Mouse (Mus musculus) cerebellum, adult 8-10 months (tissue): ENCODE measurements around the gene Nfe2l1.

Source experiments
- DNase-seq: peaks from one replicate; pipeline ENCODE4 v3.0.0; 2022

Nfe2l1 gene

DNA sequence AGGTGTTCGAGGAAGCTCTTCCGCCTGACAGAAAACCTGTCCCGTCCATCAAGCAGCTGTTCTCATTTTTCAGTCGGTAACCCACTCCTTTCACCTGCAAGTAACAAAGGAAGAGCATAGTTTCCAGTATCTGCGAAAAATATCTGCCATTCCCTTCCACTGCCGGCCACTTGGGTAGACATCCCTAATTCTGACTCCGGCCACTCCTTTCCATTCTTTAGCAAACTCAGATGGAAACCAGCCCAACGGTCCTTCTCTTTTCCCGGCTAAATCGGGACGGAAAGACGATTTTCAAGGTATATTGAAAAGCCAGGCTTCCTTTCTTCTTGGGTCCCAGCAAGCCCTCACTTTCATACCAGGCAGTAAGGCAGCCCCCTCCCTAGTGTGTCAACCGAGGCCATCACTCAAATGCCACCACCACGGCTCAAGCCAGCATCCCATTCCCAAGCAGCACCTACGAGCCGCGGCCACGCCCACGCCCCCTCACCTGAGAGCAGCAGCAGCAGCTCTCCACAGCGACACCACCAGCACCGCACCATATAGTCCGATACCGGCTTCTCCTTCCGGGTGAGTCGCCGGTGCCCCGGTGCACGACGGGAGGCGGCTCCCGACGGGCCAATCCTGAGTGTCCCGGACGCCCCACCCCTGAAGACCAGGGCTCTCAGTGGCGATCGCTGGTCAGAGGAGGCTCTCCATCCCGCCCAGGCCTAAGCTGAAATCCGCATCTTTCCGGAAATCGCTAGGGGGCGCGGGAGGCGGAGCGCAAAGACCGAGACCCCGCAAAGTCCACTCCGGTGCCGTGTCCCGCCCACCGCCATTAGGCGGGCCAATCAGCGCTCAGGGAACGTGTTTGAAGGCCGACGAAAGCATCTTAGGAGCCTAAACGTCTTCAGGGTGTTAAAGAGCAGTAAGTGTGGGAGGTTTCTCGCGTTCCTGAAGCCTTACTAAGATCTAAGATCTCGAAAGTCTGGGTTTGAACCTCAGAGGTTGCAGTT is 52.5 kb downstream of the Nfe2l1 start, which contains the start of gene Snx11:
TSS of gene Snx11 (minus strand) at position 592 of the 995 bp plus-strand sequence.
- peak; percentile 100 for DNase-seq

DNA sequence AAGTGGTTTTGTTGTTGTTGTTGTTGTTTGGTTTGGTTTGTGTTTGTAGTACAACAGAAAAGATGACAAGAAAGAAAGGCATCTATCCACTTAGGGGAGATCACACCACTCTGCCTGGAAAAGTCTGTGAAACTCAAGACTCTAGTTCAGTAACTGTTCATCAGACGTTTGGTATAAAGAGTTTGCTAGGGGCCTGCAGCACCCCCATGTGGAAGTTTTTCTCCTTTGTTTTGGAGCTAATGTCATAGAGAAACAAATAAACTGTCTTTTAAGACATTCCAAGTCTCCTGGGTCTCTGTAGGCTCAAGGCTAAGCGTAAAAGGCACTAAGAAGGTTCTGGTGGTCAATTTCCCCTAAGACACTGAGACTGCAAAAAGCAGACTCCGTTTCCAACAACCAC is 53.7 kb downstream of the Nfe2l1 start:
- no peak for DNase-seq

GRCm38 (mm10) chr11:96775665-96776064 is 54.1 kb downstream of the Nfe2l1 start:
- DNase-seq, result no peak

DNA sequence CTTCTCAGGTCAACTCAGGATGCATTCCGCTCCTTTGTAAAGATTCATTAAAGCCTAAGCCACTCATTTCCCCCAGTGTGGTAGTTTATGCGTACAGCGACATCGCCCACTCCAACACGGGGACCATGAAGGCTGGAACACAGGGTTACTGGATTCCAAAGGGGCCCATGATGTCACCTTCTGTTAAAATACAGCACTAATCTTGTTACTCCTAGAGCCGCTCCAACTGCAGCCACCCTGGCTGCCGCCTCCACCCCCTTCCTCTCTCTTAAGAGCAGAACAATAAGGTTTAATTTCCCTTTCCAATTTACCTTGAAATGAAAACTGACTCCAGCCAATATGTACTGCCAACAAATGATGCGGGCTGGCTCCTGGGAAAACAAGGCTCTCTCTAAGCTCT is 54.7 kb downstream of the Nfe2l1 start:
- DNase-seq, result no peak

DNA sequence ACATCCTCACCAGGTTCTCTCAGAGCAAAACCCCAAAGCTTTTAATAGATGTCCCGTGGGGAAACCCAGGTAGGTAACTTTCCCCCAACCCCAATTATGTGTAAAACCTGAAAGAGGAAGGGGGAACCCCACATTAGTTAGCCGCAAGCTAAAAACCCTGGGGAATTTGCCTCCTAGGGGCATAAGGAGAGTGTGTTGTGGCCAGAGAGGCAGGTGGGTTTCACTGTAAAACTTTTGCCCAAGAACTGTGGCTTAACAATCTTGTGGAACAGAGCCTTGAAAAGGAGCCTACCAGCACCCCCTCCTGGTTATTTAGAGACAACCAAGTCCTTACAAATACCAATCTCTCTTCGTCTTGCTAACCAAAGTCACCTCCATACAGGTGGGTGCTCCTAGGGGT is 55.2 kb downstream of the Nfe2l1 start:
- DNase-seq, result no peak

DNA sequence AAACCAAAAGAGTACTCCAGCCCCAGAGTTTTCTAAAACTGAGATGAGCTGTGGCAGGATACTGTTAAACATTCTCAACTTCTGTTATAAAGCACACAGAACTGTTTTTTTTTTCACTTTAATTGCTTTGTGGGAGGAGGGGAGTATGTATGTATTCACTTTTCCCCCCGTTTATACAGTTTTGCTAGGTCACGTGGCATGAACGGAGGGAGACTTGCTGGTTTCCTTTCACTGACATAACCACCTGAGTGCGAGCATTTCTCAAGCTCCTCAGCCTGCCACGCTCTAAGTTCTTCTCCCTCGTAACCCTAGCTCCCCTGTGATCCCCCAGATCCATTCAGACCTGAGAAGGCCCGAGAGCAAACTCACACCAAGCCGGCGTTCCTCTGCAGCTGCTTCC is 57.4 kb downstream of the Nfe2l1 start:
- no peak for DNase-seq

DNA sequence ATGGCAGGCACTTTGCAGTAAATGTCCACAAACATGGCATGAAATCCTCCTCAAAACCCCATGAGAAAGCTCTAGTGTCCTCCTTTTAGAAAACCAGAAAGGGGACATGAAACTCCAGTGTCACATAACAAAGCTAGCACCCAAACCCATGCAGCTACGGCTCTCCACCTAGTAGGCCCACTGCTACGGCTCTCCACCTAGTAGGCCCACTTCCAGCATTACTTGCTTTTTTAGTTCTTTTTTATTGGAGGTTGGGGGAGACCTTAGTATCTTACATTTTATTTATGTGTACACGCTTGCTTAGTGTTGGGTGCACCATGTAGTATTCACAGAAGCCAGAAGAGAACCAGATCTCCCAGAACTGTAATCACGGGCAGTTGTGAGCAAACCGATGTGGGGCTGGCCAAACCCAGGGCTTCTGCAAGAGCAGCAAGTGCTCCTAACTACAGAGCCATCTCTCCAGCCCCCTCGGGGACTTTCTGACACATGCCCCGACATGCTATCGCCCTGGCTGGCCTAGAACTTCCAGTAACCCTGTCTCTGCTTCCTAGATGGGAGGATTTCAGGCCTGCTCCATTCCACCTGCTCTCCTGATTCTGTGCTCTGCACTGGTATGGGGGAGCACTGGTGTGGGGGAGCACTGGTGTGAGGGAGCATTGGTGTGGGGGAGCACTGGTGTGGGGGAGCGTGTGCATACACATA is 58.3 kb downstream of the Nfe2l1 start:
- DNase-seq, result no peak

- DNase-seq, result no peak
Measured at GRCm38 (mm10) chr11:96768240-96768639, 61.5 kb downstream of the Nfe2l1 start.
